Mouse (Mus musculus): ENCODE data around the gene Cdkn2d.
"Not testable (repeated sequence)": the region's sequence is repeated elsewhere in the genome, so short reads cannot be mapped to it uniquely, and the experiment has no call there.

The Cdkn2d gene

GRCm38 (mm10) chr9:21316696-21317095 lies 25.5 kb upstream of the Cdkn2d start:
- no peak for DNase-seq (ENCODE audit: low spot score)

- no peak for DNase-seq (ENCODE audit: low spot score)
These were observed 24.2 kb upstream of the Cdkn2d start for GRCm38 (mm10) chr9:21315421-21315820.

- no peak for DNase-seq (ENCODE audit: low spot score)
These were observed 23.3 kb upstream of the Cdkn2d start for GRCm38 (mm10) chr9:21314367-21315140.

- DNase-seq (ENCODE audit: low spot score), result peak; percentile 91
These were observed 22.2 kb upstream of the Cdkn2d start for GRCm38 (mm10) chr9:21313394-21313793.

GRCm38 (mm10) chr9:21312134-21312533 lies 20.9 kb upstream of the Cdkn2d start, which contains the start of gene Ap1m2:
Gene Ap1m2, minus strand, starts transcription at chr9:21312337.
- peak; percentile 82 for DNase-seq (ENCODE audit: low spot score)

GRCm38 (mm10) chr9:21311695-21312094 lies 20.5 kb upstream of the Cdkn2d start:
- no peak for DNase-seq (ENCODE audit: low spot score)

GRCm38 (mm10) chr9:21309150-21309741 lies 18.0 kb upstream of the Cdkn2d start:
- no peak for DNase-seq (ENCODE audit: low spot score)

GRCm38 (mm10) chr9:21305065-21305464 lies 13.9 kb upstream of the Cdkn2d start:
- no peak for DNase-seq (ENCODE audit: low spot score)

GRCm38 (mm10) chr9:21299014-21299413 lies 7.8 kb upstream of the Cdkn2d start:
- DNase-seq (ENCODE audit: low spot score), result no peak

GRCm38 (mm10) chr9:21292271-21292670 lies 1.1 kb upstream of the Cdkn2d start:
- DNase-seq (ENCODE audit: low spot score), result no peak

- DNase-seq (ENCODE audit: low spot score), result not testable (repeated sequence)
These were observed 661 bp upstream of the Cdkn2d start for GRCm38 (mm10) chr9:21291868-21292267.

- no peak for DNase-seq (ENCODE audit: low spot score)
These were observed 618 bp downstream of the Cdkn2d start for GRCm38 (mm10) chr9:21290589-21290988.

- DNase-seq (ENCODE audit: low spot score), result no peak
These were observed 1.9 kb downstream of the Cdkn2d start for GRCm38 (mm10) chr9:21289337-21289671.

- DNase-seq (ENCODE audit: low spot score), result no peak
These were observed 2.5 kb downstream of the Cdkn2d start for GRCm38 (mm10) chr9:21288404-21289336.

- peak; percentile 98 for DNase-seq (ENCODE audit: low spot score)
These were observed 3.4 kb downstream of the Cdkn2d start, which contains the start of gene Kri1 for GRCm38 (mm10) chr9:21287571-21288402. Gene Kri1, minus strand, starts transcription at chr9:21287969.

- DNase-seq (ENCODE audit: low spot score), result no peak
These were observed 4.5 kb downstream of the Cdkn2d start for GRCm38 (mm10) chr9:21286753-21287152.

- DNase-seq (ENCODE audit: low spot score), result no peak
These were observed 7.2 kb downstream of the Cdkn2d start for GRCm38 (mm10) chr9:21283994-21284393.

GRCm38 (mm10) chr9:21283591-21283990 lies 7.6 kb downstream of the Cdkn2d start:
- DNase-seq (ENCODE audit: low spot score), result no peak

- no peak for DNase-seq (ENCODE audit: low spot score)
These were observed 13.4 kb downstream of the Cdkn2d start for GRCm38 (mm10) chr9:21277776-21278175.

- no peak for DNase-seq (ENCODE audit: low spot score)
These were observed 14.9 kb downstream of the Cdkn2d start for GRCm38 (mm10) chr9:21276307-21276706.

- no peak for DNase-seq (ENCODE audit: low spot score)
These were observed 15.5 kb downstream of the Cdkn2d start for GRCm38 (mm10) chr9:21275727-21276126.
